Mouse (Mus musculus) thymus, postnatal 10 days (tissue): ENCODE measurements around the gene Tcf19.
"Not testable (repeated sequence)": the region's sequence is repeated elsewhere in the genome, so short reads cannot be mapped to it uniquely, and the experiment has no call there.

Source experiments
- DNase-seq, 2 experiments: peaks; one replicate each; pipeline ENCODE4 v3.0.0; 2021; ENCODE audit warnings: low spot score in 2 of 2

Tcf19 gene

GRCm38 (mm10) chr17:35485702-35486101 is 30.9 kb downstream of the Tcf19 start:
- DNase-seq, result no peak

GRCm38 (mm10) chr17:35484066-35484465 is 32.6 kb downstream of the Tcf19 start:
- DNase-seq, result peak in 1 of 2 experiments; percentile 62

GRCm38 (mm10) chr17:35469842-35470751 is 46.5 kb downstream of the Tcf19 start, which contains the start of gene H2-Q10:
TSS of gene H2-Q10 (plus strand) at chr17:35470089.
- no peak for DNase-seq

GRCm38 (mm10) chr17:35468936-35469335 is 47.7 kb downstream of the Tcf19 start:
- not testable (repeated sequence) for DNase-seq

GRCm38 (mm10) chr17:35465651-35466050 is 51.0 kb downstream of the Tcf19 start:
- not testable (repeated sequence) for DNase-seq
